Mouse (Mus musculus) hematopoietic stem cell, adult 5-6 weeks (primary cell): ENCODE data around the gene Nxpe4. TPM values are rescaled to one million over a fixed set of nuclear protein-coding genes. Genes with fewer than 3 reads are reported as not detected.
"Not testable (repeated sequence)": the region's sequence is repeated elsewhere in the genome, so short reads cannot be mapped to it uniquely, and the experiment has no call there.

Experiments used
- ATAC-seq, 2 experiments: fragments of 125-278 bp in 1 of 2; replicated peaks in 1 of 2; 2 replicates each; pipeline ENCODE4 v1.8.0; 2016 to 2017; ENCODE audit warnings: inconsistent platforms in 2 of 2, mild to moderate bottlenecking in 2 of 2, moderate number of reproducible peaks in 2 of 2, low read depth in 1 of 2, moderate TSS enrichment in 1 of 2; ENCODE audit not compliant: low FRiP score in 2 of 2, poor library complexity in 2 of 2, severe bottlenecking in 2 of 2, insufficient read depth in 1 of 2, low TSS enrichment in 1 of 2
- total RNA-seq: library from RNA; stranded (forward); fragments of 172-1452, 232-1000 nt; gene quantifications from 2 replicates; pipeline ENCODE4 v1.2.3, GENCODE M21; 2017

Gene Nxpe4
- 1.8 and 2.8 TPM in 2 replicates for total RNA-seq

DNA sequence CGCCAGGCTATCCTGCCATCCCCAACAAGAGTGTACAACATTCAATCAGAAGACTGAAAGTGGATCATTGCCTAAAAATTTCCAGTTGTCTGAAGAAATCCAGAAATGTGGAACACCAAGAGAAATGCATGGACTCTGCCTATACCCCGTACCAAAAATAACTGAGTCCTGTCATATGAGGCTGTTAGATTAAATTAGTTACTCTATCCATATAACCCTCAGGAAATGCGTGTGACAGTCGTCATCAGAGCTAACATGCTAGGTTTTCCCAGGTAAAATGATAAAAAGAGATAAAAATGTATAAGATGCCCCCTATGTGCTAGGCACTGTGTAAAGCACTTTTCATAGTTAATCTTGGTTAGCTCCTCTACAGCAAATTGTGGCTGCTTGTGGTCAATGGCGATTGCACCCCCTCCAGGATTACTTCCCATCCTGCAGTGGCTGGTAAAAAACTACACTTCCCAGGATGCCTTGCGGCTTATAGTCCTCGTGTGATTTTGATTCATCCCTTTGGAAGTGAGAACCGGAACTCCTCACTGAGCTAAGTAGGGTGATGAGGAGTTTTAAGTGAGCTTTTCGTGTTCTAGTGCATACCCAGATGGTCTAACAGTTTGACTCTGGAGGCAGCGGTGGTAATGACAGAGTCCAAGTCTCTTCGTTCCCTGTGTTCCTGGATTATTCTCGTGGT is at the start of gene Nxpe4:
TSS of gene Nxpe4 (plus strand) at position 519 of the 688 bp plus-strand sequence.
- ATAC-seq, result no peak; a peak in 1 of 4 replicates

DNA sequence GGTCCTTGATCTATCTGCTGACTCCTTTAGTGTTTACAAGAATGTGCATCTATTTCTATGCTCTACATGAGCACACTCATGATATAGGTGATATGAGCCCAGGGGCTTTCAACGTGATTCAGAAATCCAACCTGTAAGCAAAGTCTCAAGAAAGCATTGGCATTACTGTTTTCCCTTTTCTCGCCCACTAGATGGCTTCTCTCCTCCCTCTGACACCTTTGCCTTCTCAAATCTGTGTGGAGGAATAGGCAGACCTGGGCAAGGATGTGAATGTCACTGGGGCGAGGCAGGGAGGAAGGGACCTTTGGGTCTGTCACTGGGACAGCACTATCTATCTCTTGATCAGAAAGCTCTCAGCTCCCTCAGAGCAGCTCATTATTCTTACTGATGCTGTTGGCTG is 35.0 kb upstream of the Nxpe4 start:
- ATAC-seq, result no peak

DNA sequence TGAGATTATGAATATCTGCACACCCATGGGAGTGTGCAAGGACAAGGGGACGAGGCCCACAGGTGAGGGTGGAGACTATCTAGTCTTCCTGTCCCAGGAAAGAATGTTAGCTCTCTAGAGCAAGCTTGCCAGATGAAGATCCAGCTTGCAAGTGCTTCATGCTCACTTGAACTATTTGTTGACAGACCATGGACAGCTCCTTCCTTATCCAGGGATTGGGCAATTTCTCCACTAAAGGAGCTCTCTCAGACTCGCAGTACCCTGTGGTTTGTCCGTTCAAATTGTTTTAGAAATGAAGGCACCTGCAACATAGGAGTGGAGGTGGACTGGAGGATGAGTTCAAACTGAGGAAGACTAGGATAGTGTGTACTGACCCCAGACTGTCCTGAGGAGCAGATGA is 24.3 kb upstream of the Nxpe4 start:
- no peak for ATAC-seq

DNA sequence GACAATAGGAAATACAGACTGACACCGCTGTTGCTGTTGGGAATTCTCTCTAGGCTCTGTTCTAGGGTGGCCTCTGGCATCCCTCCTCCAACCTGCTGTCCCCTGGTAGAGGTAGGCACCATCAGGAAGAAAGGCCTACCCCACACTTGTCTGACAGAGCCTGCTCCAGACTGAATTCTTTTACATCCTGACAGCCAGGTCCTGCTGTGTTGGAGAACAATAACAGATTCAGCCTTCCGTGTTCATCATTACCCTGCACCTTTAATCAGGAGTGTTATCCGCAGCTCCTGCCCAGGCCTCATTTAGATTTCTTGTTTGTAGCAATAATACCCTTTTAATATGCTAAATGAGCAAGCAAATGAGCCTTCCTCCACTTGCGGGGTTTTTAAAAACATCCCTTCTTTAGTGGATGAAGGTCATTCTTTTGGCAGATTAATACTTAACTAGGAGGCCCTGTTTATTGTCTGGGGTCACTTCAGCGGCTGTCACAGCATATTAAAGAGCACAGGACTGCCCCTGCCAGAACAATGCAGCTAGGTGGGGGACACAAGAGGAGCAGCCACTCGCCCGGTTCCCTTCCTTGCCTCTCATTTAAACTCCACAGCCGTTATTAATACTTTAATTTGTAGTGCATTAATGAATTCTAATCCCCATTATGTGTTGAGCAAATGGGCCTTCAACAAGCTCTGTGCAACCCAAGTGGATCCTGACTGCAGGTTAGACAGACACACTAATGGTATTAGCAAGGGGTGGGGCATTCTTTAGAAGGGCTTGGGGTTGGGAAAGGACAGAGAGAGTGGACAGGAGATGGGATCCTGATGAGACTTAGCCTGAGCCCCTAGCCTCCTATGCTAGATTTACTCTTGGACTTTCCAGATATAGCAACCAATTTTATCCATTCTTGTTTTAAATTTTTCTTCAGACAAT is 21.1 kb upstream of the Nxpe4 start:
- no peak for ATAC-seq

DNA sequence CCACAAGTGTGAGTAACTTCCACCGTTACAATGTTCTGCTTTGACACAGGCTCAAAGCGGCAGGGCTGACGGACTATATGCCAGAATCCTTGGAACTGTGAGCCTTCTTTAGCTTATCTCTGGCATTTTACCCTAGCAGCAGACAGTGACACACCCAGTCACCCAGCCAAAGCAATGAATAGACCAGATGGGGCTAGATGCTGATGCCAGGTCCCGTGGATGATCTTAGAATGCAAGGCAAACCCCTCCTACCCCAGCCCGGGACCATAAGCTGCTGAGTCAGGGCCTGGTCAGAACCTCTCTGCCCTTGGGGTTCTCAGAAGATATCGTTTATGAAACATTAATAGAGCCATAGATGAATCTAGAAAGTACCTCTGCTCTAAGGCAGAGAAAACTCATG is 19.2 kb upstream of the Nxpe4 start:
- no peak for ATAC-seq

DNA sequence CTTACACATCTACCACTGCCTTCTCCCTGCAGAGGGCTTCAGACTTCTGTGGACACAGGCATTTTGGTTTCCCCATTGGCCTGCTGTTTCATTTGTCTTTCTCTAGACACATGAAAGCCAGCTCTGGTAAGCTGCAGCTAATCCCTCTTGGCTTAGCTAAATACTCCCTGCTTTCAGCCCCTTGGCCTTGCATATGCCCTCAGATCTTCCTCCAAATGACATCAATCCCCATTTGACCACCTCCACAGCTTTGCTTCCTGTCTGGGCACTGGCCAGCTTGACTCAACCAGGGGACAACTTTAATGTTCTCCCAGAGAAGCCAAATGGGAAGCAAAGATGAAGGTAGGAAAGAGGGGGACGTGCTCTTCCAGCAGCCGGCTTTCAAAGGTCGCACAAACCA is 15.1 kb upstream of the Nxpe4 start:
- ATAC-seq, result no peak

DNA sequence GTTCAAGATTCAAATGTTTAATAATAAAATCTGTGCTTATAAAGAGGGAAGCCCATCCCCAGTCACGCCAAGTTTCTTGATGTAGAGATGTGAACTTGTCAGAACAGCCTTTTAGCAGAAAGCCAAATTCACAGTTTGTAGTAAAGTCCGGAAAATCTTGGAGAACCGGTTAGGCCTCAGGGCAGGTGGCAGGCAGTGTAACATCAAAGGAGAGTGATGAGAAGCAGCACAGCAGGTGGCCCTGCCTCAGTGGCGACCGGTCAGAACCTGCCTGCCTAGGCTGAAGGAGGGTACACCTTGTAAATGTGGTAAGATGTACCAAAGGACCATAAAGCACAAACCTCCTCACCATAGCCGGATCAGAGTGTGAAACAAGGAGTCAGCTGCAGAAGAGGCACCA is 4.7 kb downstream of the Nxpe4 start:
- not testable (repeated sequence) for ATAC-seq

DNA sequence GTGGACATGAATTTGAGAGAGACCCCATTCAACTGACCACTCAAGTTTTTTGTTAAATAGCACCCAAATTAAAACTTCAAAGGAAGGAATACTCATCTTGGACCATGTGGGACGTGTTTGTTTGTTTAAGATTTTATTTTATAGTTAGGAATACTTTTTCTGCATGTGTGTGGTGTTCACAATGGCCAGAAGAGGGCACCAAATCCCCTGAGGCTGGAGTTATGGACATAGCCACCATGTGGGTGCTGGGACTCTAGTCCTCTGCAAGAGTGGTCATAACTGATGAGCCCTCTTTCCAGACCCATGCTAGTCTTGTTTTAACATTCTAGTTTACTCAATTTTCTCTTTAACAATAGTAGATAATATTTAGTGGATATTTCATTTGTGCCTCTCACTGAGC is 14.9 kb downstream of the Nxpe4 start:
- ATAC-seq, result no peak; a peak in 1 of 4 replicates

DNA sequence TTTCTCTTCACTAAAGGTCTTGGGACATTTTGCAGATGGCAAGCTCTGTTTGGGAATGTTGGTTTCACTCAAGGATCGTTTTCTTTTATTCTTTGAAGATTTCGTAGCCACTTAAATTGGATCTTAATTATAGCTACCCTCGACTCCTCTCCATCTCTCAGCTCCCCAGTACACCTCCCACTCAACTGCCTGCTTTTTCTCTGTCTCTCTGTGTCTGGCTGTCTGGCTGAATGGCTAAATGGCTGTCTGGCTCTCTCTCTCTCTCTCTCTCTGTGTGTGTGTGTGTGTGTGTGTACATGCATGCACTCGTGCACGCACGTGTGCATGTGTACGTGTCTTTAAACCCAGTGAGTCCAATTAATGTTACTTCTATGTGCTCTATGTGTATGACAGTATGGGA is 19.5 kb downstream of the Nxpe4 start:
- no peak for ATAC-seq

DNA sequence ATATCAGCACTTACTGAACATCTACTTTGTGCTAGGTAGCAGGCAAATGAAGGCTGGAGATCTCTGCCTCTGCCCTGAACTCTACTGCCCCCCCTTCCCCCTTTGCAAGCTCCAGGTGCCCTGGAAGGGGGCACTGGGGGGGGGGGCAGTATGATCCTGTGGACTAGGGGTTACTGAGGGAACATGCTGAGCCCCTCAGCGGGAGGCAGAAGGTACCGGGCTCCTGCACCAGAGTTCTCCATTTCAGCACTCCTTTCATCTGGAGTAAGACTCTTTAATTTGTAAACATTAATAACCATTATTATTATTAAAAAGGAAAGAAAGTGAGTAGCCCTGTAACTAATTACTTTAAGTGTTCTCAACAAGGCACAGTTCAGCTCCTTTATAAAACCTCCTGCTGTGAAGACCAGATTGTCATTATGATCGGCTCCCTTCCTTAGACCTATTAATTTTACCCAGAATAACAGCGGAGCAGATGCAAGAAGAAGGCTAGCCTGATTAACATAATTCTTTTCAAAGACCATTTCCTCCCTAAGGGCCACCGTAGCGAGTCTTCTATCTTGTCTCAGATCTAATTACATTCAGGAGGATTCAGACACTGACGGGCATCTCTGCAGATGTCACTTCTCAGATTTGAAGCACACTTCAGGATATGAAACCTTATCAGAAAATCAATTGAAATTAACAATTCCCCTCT is 21.0 kb downstream of the Nxpe4 start:
- ATAC-seq, result no peak

DNA sequence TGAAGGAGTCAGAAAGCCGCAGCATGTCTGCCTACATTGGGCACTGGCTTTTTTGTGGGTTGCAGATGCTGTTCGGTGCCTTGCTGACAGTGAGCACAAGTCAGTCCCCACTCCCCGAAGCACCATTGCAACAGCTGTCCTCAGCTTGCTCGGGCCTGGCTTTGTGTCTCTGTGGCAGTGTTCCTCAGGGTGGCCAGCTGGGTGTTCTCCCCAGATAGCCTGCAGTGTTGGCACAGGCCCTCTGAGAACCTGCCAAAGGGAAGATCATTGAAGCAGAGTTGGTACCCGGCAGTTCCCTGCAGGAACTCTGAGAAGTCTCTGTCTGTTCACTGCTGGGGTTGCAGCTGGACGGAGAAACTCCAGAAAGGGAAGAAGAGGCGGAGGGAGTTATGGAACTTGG is 22.5 kb downstream of the Nxpe4 start:
- no peak for ATAC-seq

DNA sequence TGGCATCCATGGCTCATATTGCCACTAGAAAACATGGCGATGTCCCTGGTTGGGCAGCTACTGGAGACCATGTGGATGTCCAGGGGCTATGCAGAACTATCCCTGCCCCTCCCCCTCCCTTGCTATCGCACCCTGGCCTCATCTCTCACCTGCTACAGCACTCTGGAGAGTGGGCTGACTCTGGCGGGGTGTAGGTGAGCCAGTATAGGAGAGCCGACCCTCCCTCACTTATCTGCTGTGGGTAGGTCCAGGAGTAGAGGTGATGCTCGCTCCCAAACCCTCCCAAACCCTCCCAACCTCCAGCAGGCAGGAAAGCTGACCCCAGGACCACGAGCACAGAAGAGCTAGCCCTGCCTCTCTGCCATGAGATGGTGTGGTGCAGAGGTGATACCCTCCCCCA is 27.0 kb downstream of the Nxpe4 start:
- no peak for ATAC-seq

DNA sequence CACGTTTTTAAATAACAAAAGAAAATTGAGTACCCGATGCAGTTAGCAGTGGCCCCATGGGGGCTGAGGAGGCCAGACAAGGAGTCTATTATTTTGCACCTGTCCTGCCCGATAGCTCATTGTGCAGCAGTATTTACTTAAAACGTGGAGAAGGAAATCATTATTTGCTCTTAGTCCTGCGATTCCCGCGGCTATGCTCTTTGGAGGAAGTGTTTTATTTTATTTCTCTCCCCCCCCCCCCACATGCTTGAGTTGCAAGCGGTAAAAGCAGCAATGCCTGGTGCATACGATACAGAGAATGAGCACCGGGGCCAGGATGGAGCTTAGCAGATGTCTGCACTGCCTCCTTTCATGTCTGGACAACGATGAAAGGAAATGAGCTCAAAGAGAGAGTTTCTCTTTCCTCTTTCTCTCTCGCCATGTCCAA is 35.6 kb downstream of the Nxpe4 start:
- ATAC-seq, result no peak

DNA sequence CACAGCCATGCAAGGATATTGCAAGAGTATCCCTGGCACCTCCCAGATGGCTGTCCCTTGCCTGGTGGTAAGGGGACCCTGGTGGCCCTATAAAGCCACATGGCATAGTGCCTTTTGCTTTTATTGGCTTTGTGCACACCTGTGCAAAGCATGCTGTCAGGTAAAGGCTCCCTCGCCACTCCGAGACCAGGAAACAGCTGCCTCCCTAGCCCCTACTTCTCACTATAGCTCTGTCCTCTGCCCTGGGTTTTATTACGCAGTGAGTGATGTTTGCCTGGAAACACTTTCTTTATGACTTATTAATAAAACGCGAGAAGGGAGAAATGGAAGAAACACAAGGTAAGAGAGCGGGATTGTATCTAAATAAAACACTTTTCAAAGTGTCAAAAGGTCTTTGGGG is 49.1 kb downstream of the Nxpe4 start:
- ATAC-seq, result no peak

DNA sequence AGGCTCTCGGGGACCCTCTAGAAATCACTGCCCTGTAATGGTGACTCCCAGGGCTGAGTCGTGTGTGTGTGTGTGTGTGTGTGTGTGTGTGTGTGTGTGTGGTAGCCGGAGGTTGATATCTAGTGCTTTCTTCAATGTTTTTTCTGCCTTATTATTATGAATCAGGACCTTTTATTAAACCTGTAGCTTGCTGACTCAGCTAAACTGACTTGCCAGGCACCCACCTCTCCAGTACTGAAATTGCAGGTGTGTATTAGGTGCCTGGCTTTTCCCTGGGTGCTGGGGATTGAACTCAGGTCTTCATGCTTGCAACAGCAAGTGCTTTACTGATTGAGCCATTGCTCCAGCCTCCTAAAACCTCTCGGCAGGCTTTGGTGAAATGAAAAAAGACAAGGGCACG is 50.1 kb downstream of the Nxpe4 start:
- ATAC-seq, result no peak

DNA sequence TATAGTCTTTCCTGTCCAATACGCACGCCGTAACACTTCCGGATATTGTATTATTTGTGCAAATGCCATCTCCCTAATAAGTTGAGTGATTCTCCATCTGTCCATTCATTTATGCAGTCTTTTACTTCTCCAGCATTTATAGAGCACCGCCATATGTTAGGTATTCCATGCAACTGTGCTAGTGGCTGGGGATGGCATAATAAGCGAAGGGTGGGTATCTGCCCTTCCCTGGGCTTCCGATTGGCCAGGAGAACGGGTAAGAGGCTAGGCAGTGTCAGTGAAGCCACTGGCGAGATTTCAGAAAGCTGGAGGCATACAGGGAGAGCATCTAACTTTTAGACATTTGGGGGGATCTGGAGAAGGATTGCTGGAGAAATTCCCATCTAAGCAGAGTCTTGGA is 52.9 kb downstream of the Nxpe4 start:
- no peak for ATAC-seq

DNA sequence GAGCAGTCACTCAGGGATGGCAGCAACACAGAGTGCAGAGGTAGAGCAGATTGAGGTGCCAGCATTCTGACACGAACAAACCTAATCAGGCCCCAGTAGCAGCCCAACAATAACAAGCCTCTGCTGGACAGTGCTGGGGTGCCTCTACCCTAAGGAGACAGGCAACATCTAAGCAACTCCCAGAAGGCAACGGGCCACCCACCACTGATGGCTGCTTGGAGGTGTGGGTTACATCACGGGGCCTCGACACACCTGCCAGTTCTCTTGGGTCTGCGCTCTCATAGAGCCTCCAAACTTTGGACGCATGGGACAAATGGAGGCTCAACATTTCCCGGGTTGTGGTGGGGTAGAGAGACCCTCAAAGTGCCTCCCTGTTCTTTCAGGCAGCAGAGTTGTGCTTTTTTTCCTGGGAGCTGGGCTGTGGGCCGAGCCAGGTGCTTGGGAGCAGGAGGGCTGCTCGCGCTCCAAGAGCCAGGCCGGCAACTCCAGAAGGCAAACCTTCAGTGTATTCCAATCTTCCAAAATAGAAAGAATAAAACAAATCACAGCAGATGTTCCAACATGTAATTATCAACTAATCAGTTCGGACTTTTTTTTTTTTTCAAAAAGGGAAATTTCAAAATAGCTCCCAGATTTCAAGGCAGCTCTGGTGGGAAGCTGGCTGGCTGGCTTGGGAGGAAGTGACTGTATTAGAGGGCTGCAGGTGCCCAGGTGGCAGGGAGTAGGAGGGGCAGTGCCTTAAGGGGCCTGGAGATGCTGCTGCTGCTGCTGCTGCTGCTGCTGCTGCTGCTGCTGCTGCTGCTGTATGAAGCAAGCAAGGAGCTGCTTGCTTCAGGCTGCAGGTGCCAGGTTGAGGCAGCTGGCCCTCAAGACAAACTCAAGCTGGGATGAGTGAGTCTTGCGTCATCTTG is 54.5 kb downstream of the Nxpe4 start:
- ATAC-seq, result no peak
